Mouse (Mus musculus) left cerebral cortex, postnatal 10 days (tissue): ENCODE data around the gene Sh3bgrl3. TPM values are rescaled to one million over a fixed set of nuclear protein-coding genes. Genes with fewer than 3 reads are reported as not detected.

ENCODE experiments used
- DNase-seq, 2 experiments: peaks; one replicate each; pipeline ENCODE4 v3.0.0; 2021 to 2022; ENCODE audit warnings: low spot score in 2 of 2, mixed read lengths in 1 of 2; ENCODE audit errors: extremely low spot score in 1 of 2
- intact Hi-C: fragments of 180-260 bp; cut with DNase I; formaldehyde crosslinking; loops from one replicate; pipeline ENCODE4 v1.15.1; 2025
- total RNA-seq, 2 experiments: library from RNA; stranded (reverse); gene quantifications; 2 replicates each; pipeline ENCODE4 v1.2.3; 2021

The Sh3bgrl3 gene
- total RNA-seq, 2 experiments from 2014 or later: 217 to 225 TPM

DNA sequence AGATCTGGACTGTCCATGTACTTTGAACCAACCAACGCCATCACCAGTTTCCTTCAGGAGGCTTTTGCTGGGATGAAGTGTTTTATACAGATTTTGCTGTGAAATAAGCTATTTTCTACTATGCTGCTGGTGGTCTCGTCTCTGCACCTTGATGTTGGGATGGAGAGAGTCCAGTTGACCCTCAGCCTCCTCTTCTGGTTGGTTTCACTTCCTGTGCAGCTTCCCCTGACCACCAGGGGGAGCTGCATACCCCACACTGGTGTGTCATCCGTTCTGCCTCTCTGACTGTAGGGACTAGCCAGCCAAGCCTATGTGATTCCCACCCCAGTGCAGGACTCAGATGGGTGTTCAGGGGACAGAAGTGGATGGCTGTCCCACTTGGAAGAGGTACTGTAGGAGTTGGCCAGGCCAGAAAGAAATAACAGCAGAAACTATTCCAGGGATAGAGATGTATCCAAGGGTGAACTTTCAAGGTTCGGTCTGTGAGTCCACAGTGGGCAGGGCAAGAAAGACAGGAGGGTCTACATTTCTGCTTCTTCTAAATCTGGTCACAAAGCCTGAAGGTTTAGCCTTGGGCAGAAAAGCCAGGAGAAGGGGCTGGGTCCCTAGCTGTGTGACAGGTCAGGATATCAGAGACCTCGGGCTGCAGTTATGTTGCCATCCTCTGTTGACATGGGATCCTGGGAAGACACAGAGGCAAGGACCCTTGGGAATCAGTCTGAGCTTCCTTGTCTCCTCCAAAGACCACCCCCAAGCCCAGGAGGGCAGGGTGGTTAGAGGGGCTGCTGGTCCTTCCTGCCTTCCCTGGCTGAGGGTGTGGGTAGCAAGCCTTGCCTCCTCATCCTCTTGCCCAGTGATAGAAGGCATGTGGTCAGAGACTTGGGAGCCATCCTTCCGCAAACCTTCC is 36.0 kb downstream of the Sh3bgrl3 start:
- peak in 1 of 2 experiments; percentile 60 for DNase-seq
- intact Hi-C loops: no loop called here

DNA sequence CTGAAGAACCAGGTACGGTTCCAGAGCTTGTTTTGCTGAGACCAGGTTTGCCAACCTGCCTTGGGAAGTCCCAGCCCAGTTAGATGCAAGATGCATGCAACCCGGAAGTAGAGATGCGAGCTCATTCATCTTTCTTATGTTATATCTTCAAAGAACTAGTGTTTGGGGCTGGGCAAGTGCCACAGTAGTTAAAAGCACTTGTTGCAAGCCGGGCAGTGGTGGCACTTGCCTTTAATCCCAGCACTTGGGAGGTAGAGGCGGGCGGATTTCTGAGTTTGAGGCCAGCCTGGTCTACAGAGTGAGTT is 37.4 kb downstream of the Sh3bgrl3 start:
- intact Hi-C loops: no loop called here

DNA sequence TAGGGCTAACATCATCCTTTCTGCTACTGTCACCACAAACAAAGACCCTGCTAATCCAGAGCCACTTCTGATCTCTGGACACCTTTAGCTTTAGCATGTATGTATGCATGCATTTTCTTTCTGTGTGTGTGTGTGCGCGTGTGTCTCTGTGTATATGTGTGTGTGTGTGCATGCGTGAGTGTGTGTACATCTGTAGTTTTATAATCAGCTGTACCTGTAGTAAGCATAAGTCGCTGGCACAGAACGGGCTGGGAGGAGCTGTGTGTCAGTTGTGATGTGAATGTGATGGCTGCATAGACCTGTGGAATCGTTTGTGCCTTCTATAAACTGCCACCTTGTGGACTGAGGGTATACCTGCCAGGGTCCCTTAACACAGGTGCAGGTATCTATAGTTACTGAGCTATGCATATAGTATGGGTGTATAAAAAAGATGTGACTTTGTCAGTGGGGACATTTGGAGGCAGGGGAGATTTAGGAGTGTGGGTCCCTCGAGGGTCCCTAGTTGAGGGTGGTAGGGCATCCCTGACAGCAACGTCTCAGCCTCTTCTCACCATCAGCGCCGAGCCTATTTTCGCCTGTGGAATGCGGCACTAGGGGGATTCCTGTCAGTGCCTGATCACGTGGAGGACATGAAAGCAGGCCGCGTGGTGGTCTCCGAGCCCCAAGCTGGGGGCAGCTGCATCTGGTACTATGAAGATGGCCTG is 37.9 kb downstream of the Sh3bgrl3 start:
- no peak for DNase-seq
- intact Hi-C loops: no loop called here

More for the DNA sequence above, 37.4 kb downstream of the Sh3bgrl3 start:
- DNase-seq: no peak

DNA sequence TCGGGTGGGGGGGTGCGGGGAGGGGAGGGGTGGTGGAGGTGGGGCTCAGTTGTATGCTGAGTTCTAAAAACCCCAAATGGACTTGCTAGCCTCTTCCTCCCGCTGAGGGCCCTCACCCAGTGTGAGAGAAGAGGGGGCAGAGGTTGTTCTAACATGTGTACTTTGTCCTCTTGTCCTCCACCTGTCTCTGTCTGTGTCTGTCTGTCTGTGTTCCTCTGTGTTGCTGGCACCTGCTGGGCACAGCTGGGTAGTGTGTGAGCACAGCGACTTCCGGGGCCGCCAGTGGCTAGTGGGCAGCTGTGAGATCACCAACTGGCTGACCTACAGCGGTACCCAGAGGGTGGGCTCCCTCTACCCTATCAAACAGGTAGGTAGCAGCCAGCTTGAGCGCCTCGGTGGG is 39.6 kb downstream of the Sh3bgrl3 start:
- intact Hi-C loops: no loop called here

DNA sequence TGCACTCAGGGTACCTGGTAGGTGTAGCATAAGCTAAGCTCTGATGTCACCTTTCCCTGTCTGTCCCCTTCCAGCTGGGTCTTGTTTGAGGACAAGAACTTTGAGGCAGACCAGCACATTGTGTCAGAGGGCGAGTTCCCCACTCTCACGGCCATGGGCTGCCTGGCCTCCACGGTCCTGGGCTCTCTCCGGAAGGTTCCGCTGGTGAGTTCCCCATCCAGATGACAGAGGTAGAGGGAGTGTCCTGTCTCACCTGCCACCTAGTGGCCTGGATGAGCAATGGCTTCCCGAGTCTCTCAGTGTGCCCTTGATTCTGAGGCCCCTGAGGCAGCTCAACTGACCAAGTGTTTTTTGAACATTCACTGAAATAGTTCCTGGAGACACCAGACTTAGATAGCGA is 41.2 kb downstream of the Sh3bgrl3 start:
- DNase-seq: no peak
- intact Hi-C loops: no loop called here

More for the DNA sequence above, 39.6 kb downstream of the Sh3bgrl3 start:
- DNase-seq: no peak

DNA sequence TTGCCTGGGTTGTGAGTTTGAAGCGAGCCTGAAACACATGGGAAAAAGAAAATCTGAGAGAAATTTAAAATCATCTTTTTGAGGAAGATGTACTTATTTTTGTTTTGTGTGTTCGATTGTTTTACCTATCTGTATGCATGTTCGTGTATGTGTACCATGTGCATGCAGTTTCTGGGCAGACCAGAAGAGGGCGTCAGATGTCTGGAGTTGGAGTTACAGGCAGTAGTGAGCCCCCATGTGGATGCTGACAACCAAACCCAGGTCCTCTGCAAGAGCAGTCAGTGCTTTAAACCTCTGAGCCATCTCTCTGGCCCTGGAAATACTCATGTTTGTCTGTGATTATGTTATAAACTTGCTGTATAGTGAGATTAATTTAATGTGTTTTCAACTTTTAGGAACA is 43.6 kb downstream of the Sh3bgrl3 start:
- DNase-seq: no peak
- intact Hi-C loops: no loop called here

DNA sequence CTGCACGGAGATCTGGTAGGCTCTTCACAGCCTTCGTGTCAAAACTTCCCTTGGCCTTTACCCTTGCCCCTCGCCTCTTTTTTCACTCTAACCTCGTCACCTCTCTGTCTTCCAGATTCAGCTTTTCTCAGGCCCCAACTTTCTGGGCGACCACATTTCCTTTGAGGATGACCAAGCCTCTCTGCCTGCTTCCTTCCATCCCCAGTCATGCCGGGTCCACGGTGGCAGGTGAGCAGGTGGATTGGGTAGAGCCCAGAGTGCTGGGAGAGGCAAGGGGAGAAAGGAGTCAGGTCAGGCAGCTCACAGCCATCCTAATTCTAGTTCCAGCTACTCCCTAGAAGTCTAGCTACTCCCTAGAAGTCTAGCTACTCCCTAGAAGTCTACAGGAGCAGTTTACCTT is 46.1 kb downstream of the Sh3bgrl3 start:
- DNase-seq: no peak
- intact Hi-C loops: no loop called here

DNA sequence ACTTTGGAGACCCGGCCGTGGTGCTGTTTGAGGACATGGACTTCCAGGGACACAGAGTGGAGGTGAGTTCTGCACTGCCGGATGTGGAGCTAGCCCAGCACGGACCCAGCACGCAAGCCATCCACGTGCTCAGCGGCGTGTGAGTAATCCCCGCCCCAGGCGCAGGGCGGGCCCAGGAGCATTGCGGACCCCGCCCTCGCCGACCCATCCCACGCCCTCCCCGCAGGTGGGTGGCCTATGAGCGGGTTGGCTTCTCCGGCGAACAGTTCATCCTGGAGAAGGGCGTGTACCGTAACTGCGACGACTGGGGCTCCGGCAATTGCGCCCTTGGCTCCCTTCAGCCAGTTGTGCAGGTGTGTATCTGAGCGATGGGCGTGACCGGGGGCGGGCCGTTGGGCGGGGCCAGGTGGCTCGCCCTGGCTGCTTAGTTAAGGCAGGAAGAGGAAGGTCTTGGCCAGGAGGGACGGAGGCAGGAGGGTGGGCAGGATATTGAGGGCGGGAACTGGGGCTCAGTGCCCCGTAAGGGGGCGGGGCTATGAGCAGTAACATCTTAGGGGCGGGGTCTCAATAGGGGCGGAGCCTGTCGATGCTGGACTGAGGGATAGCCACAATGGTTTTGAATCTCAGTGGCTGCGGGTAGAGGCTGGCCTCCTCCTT is 46.7 kb downstream of the Sh3bgrl3 start:
- DNase-seq: peak; percentile 31 to 65
- intact Hi-C loops: no loop called here

DNA sequence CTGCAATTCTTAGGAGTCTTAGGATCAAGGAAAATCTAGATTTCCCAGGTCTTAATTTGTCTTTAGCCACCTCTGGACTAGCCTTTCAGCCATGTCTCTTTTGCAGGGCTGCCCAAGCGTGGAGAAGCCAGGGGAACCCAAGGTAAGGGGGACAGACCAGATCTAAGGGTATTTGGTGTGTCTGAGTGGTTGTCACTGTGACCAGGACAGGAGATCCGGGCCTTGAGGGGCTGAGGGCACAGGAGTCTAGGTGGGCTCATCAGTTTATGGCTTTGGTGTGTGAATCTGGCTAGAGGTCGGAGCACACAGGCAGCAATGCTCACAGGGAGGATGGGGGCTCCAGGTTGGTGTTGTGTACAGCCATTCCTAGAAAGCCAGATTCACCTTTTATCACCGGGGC is 47.9 kb downstream of the Sh3bgrl3 start:
- intact Hi-C loops: no loop called here
- DNase-seq: no peak

DNA sequence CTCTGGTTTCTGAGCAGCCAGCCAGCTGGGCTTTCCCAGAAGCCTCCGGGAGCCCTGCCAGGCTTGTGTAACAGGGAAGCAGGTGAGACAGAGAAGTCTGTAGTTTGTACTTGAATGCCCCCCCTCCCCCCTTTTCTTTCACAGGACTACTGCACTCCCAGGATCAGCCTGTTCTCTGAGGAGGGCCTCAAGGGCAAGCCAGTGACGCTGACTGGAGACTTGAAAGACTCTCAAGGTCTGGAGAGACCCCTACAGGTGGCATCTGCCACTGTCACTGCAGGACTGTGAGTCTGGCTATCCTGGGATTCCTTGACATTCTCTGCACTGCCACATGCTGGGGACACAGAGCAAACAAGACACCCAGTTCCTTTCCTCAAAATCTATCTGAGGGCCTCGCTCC is 49.9 kb downstream of the Sh3bgrl3 start:
- DNase-seq: peak in 1 of 2 experiments; percentile 71
- intact Hi-C loops: loop anchor here (5.0 kb wide), 1 partner anchor 41 kb away; no protein-coding TSS in a partner anchor

Other genes with a start within 250 kb of the Sh3bgrl3 start
- 10 to 100 TPM; 11.0 to 15.2 TPM for gene Rps6ka1, start 241.0 kb downstream of the Sh3bgrl3 start, total RNA-seq
- 100 to 1,000 TPM; 181 to 183 TPM for gene Hmgn2, start 160.1 kb downstream of the Sh3bgrl3 start, total RNA-seq
- gene Dhdds, start 127.9 kb downstream of the Sh3bgrl3 start, total RNA-seq: 10 to 100 TPM; 57.1 to 61.4 TPM
- not detected for gene Lin28a, start 109.9 kb downstream of the Sh3bgrl3 start, total RNA-seq
- gene Zfp683, start 75.0 kb downstream of the Sh3bgrl3 start, total RNA-seq: not detected
- 1 to 10 TPM; 2.9 to 3.5 TPM for gene Crybg2, start 68.0 kb downstream of the Sh3bgrl3 start, total RNA-seq
- gene Cd52, start 33.7 kb downstream of the Sh3bgrl3 start, total RNA-seq: 1 to 10 TPM; 1.3 to 1.6 TPM
- gene Ubxn11, start 26.2 kb downstream of the Sh3bgrl3 start, total RNA-seq: 10 to 100 TPM; 22.6 to 24.9 TPM
- 10 to 100 TPM in 1 of 2 experiments, 1 to 10 TPM in 1; 9.2 to 10.9 TPM for gene Cep85, start 58.3 kb upstream of the Sh3bgrl3 start, total RNA-seq
- gene Gm7534, start 74.2 kb upstream of the Sh3bgrl3 start, total RNA-seq: not detected
- not detected for gene Catsper4, start 98.6 kb upstream of the Sh3bgrl3 start, total RNA-seq
- gene Cnksr1, start 109.6 kb upstream of the Sh3bgrl3 start, total RNA-seq: under 1 TPM; 0.24 to 0.61 TPM
- gene E130218I03Rik, start 114.9 kb upstream of the Sh3bgrl3 start, total RNA-seq: not detected
- 10 to 100 TPM; 13.4 to 13.7 TPM for gene Zfp593, start 116.8 kb upstream of the Sh3bgrl3 start, total RNA-seq
- not detected for gene Gm30191, start 118.1 kb upstream of the Sh3bgrl3 start, total RNA-seq
- gene Grrp1, start 125.3 kb upstream of the Sh3bgrl3 start, total RNA-seq: 1 to 10 TPM; 3.3 to 3.7 TPM
- gene Pdik1l, start 159.1 kb upstream of the Sh3bgrl3 start, total RNA-seq: 10 to 100 TPM; 26.1 to 26.2 TPM
- gene Trim63, start 186.3 kb upstream of the Sh3bgrl3 start, total RNA-seq: under 1 TPM; 0.66 to 0.87 TPM
- not detected for gene Slc30a2, start 214.4 kb upstream of the Sh3bgrl3 start, total RNA-seq